In the genomic region with DNA sequence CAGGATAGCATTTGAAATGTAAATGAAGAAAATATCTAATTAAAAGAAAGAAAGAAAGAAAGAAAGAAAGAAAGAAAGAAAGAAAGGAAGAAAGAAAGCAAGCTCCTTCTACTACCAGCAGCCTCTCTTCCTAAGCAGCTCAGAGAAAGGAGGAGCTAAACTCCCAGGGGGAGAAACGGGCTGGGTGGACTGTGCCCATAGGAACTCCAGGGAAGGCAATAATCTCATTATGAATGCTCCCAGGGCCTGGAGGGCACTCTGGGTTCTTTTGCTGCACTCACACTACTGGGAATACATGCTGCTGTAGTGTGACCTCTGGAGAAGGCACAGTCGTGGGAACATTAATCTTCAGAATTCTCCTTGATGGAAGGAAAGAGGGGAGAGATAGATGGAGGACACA, we compare ENCODE assay signal across 26 mouse cellular contexts.
DNase-seq lines count a peak whose midpoint lies in the region; ATAC-seq and TF ChIP-seq lines count a peak whose summit lies in the region.
"Had no signal": no experiment of that assay in that cellular context is flagged by ENCODE, and none has a peak within 500 bp of the region (broad histone marks: within the 10 kb centered on the region; RNA-seq: fewer than 3 reads in every experiment).

No protein-coding gene starts in this region.

- H3K36me3 ChIP-seq in hindbrain, embryonic 13.5 days, result no peaks in the 10 kb centered on the region
- no peaks in the 10 kb centered on the region for H3K36me3 ChIP-seq in hindbrain, embryonic 10.5 days
- H3K36me3 ChIP-seq in kidney, embryonic 16.5 days (ENCODE audit: insufficient read depth, low read length), result no peaks in the 10 kb centered on the region
- H3K36me3 ChIP-seq in MEL (ENCODE audit: control insufficient read depth in 1 of 2, insufficient read depth in 2 of 2, low read length in 2 of 2), result peaks cover 0 to 51% of the 10 kb centered on the region in 2 experiments; a peak in 2 of 4 replicates
- H3K36me3 ChIP-seq: embryonic facial prominence, embryonic 12.5 days; forebrain, embryonic 12.5 days; forebrain, embryonic 15.5 days; G1E; heart, embryonic 12.5 days; heart, embryonic 15.5 days; hindbrain, embryonic 15.5 days had no signal

- H3K9me3 ChIP-seq in hindbrain, embryonic 13.5 days, result no peaks in the 10 kb centered on the region
- H3K9me3 ChIP-seq in hindbrain, embryonic 10.5 days, result no peaks in the 10 kb centered on the region
- H3K9me3 ChIP-seq in kidney, embryonic 16.5 days (ENCODE audit: low read length), result no peaks in the 10 kb centered on the region
- H3K9me3 ChIP-seq in MEL (replicated peaks; ENCODE audit: insufficient read depth, low read length), result no peaks in the 10 kb centered on the region
- H3K9me3 ChIP-seq: embryonic facial prominence, embryonic 12.5 days; forebrain, embryonic 12.5 days; forebrain, embryonic 15.5 days; heart, embryonic 12.5 days; heart, embryonic 15.5 days; hindbrain, embryonic 15.5 days had no signal

- no peak for TF ChIP-seq POLR2A in MEL (IDR thresholded peaks at IDR 0.05; ENCODE audit: control insufficient read depth in 1 of 2, insufficient read depth in 1 of 2, low read depth in 1 of 2, low read length in 2 of 2, poor library complexity in 1 of 2)

- peaks cover 11% of the 10 kb centered on the region for H3K79me2 ChIP-seq in MEL (ENCODE audit: control insufficient read depth, insufficient read depth, low read length, poor library complexity)

- WGBS in hindbrain, embryonic 13.5 days, result 24% methylated on average over 2 of the region's 2 CpGs
- WGBS in hindbrain, embryonic 10.5 days, result 33% methylated on average over 2 of the region's 2 CpGs
- 14% methylated on average over 2 of the region's 2 CpGs for WGBS in kidney, embryonic 16.5 days

- TF ChIP-seq EP300 in MEL (IDR thresholded peaks at IDR 0.05; ENCODE audit: low read depth in 1 of 2, low read length in 2 of 2), result no peak

- H3K27me3 ChIP-seq in hindbrain, embryonic 13.5 days, result no peaks in the 10 kb centered on the region
- no peaks in the 10 kb centered on the region for H3K27me3 ChIP-seq in hindbrain, embryonic 10.5 days (ENCODE audit: insufficient read depth, poor library complexity, severe bottlenecking)
- H3K27me3 ChIP-seq in kidney, embryonic 16.5 days (ENCODE audit: insufficient read depth, low read length), result no peaks in the 10 kb centered on the region
- no peaks in the 10 kb centered on the region for H3K27me3 ChIP-seq in MEL (ENCODE audit: control insufficient read depth in 1 of 2, insufficient read depth in 2 of 2, low read length in 2 of 2)
- H3K27me3 ChIP-seq: CH12.LX; embryonic facial prominence, embryonic 12.5 days; forebrain, embryonic 12.5 days; forebrain, embryonic 15.5 days; heart, embryonic 12.5 days; heart, embryonic 15.5 days; hindbrain, embryonic 15.5 days had no signal

- TF ChIP-seq CTCF in MEL (IDR thresholded peaks at IDR 0.05 in 2 of 3, conservative IDR thresholded peaks at IDR 0.05 in 1 of 3; ENCODE audit: control insufficient read depth in 1 of 3, insufficient read depth in 1 of 3, low read depth in 2 of 3, low read length in 3 of 3, poor library complexity in 1 of 3, severe bottlenecking in 1 of 3), result no peak

- TF ChIP-seq RAD21 in MEL (IDR thresholded peaks at IDR 0.05; ENCODE audit: low read depth, low read length), result no peak

- no peak overlapping the region for H3K9ac ChIP-seq in hindbrain, embryonic 13.5 days
- H3K9ac ChIP-seq in kidney, embryonic 16.5 days (replicated peaks; ENCODE audit: low read length), result no peak overlapping the region
- peak overlapping the region; percentile 42 for H3K9ac ChIP-seq in MEL (ENCODE audit: control insufficient read depth, low read depth, low read length, poor library complexity, severe bottlenecking)
- H3K9ac ChIP-seq: embryonic facial prominence, embryonic 12.5 days; forebrain, embryonic 12.5 days; forebrain, embryonic 15.5 days; heart, embryonic 12.5 days; heart, embryonic 15.5 days; hindbrain, embryonic 15.5 days had no signal

- ATAC-seq in hindbrain, embryonic 13.5 days (ENCODE audit: low FRiP score), result no peak
- 0 out of 2 replicates have a peak, but pooled peaks have one; percentile 42 for ATAC-seq in kidney, embryonic 16.5 days (ENCODE audit: low FRiP score, low TSS enrichment)
- ATAC-seq in megakaryocyte progenitor cell, adult 5-6 weeks (replicated peaks; ENCODE audit: poor library complexity), result no peak
- ATAC-seq: forebrain, embryonic 15.5 days had no signal

- H3K27ac ChIP-seq in hindbrain, embryonic 13.5 days, result 0 out of 2 replicates have a peak overlapping the region, but pooled peaks have one; percentile 2
- H3K27ac ChIP-seq in hindbrain, embryonic 10.5 days, result no peak overlapping the region
- no peak overlapping the region for H3K27ac ChIP-seq in kidney, embryonic 16.5 days (ENCODE audit: low read length)
- peak overlapping the region; percentile 95 for H3K27ac ChIP-seq in MEL (ENCODE audit: control insufficient read depth, low read depth, low read length)
- H3K27ac ChIP-seq: embryonic facial prominence, embryonic 12.5 days; forebrain, embryonic 12.5 days; forebrain, embryonic 15.5 days; heart, embryonic 15.5 days had no signal

- H3K4me2 ChIP-seq in hindbrain, embryonic 13.5 days, result no peak overlapping the region
- H3K4me2 ChIP-seq in kidney, embryonic 16.5 days (replicated peaks; ENCODE audit: low read depth, low read length), result no peak overlapping the region
- H3K4me2 ChIP-seq: embryonic facial prominence, embryonic 12.5 days; forebrain, embryonic 12.5 days; forebrain, embryonic 15.5 days; heart, embryonic 12.5 days; heart, embryonic 15.5 days; hindbrain, embryonic 15.5 days had no signal

- no peak for DNase-seq in hindbrain, embryonic 10.5 days (ENCODE audit: low spot score)
- DNase-seq in kidney, postnatal 10 days, result no peak
- no peak for DNase-seq in MEL (ENCODE audit: low read depth, low spot score)
- peak; percentile 30 for DNase-seq in retina, embryonic 14.5 days (ENCODE audit: low spot score)
- DNase-seq: adrenal gland, adult 8-10 months; adrenal gland, postnatal 36 days; B cell, adult 2 months; cerebellum, adult 18-20 months; cerebellum, adult 9-10 months; cerebellum, postnatal 14 days; gastrocnemius, postnatal 25 days; heart, adult 18-20 months; heart, postnatal 10 days; heart, postnatal 36 days had no signal

- H3K4me1 ChIP-seq in hindbrain, embryonic 13.5 days (replicated peaks), result peaks cover 38% of the 10 kb centered on the region
- H3K4me1 ChIP-seq in hindbrain, embryonic 10.5 days (replicated peaks), result peaks cover 42% of the 10 kb centered on the region
- H3K4me1 ChIP-seq in kidney, embryonic 16.5 days (ENCODE audit: insufficient read depth, low read length), result peaks cover 37% of the 10 kb centered on the region
- peaks cover 30 to 64% of the 10 kb centered on the region in 2 experiments for H3K4me1 ChIP-seq in MEL (ENCODE audit: control insufficient read depth in 1 of 2, insufficient read depth in 2 of 2, low read length in 2 of 2)

- H3K4me3 ChIP-seq in hindbrain, embryonic 13.5 days, result no peak overlapping the region
- no peak overlapping the region for H3K4me3 ChIP-seq in hindbrain, embryonic 10.5 days
- no peak overlapping the region for H3K4me3 ChIP-seq in kidney, embryonic 16.5 days (ENCODE audit: low read length)
- H3K4me3 ChIP-seq in MEL (ENCODE audit: control insufficient read depth in 1 of 2, insufficient read depth in 1 of 2, low read depth in 2 of 2, low read length in 2 of 2), result no peak overlapping the region
- H3K4me3 ChIP-seq: embryonic facial prominence, embryonic 12.5 days; erythroblast, embryonic 14.5 days; forebrain, embryonic 12.5 days; forebrain, embryonic 15.5 days; heart, embryonic 12.5 days; heart, embryonic 15.5 days; hindbrain, embryonic 15.5 days had no signal

TF ChIP-seq in MEL, 35 proteins besides CTCF, POLR2A, EP300 and RAD21:
- TF ChIP-seq SMC3 (IDR thresholded peaks at IDR 0.05; ENCODE audit: low read depth, low read length) (no peak), MXI1 (IDR thresholded peaks at IDR 0.05; ENCODE audit: low read depth, low read length) (0 out of 2 replicates have a peak, but pooled peaks have one; percentile 7)

Comparison
In these comparisons a context has a peak if more than half of its experiments do, and no peak if none do; other contexts are left out.
1. H3K27ac ChIP-seq: peak in hindbrain, embryonic 13.5 days (single experiment) and MEL (single experiment); none in hindbrain, embryonic 10.5 days (single experiment) and kidney, embryonic 16.5 days (single experiment).